Mouse (Mus musculus): Measurements from ENCODE around the gene Commd9.

Gene Commd9

GRCm38 (mm10) chr2:101885768-101886438 lies at the start of gene Commd9:
TSS of gene Commd9 (plus strand) at chr2:101886247.
- peak; percentile 94 for DNase-seq (ENCODE audit: low read depth)

DNA sequence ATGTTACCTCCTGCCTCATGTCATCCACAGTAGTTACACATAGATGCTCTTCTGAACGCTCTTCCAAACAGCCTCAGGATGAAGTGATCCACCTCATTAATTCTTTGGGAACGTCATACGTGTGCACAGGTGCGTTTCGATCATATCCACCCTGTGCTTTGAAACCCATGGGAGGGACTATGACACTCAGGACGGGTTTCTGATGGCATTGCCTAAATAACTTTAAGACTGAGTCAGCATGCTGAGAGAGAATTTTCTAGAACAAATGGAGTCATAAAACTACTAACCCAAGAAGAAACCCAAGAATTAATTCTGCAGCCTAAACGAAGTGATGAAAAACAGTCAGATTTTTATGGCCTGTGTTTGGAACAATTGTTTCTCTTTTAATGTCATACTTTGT lies 43.3 kb upstream of the Commd9 start:
- DNase-seq (ENCODE audit: low read depth), result no peak

- DNase-seq (ENCODE audit: low read depth), result no peak
Measured at GRCm38 (mm10) chr2:101854792-101855191, 31.3 kb upstream of the Commd9 start.

- DNase-seq (ENCODE audit: low read depth), result no peak
Measured at GRCm38 (mm10) chr2:101856174-101856573, 29.9 kb upstream of the Commd9 start.

GRCm38 (mm10) chr2:101860920-101861485 lies 25.0 kb upstream of the Commd9 start:
- DNase-seq (ENCODE audit: low read depth), result no peak

GRCm38 (mm10) chr2:101862219-101863123 lies 23.6 kb upstream of the Commd9 start:
- no peak for DNase-seq (ENCODE audit: low read depth)

DNA sequence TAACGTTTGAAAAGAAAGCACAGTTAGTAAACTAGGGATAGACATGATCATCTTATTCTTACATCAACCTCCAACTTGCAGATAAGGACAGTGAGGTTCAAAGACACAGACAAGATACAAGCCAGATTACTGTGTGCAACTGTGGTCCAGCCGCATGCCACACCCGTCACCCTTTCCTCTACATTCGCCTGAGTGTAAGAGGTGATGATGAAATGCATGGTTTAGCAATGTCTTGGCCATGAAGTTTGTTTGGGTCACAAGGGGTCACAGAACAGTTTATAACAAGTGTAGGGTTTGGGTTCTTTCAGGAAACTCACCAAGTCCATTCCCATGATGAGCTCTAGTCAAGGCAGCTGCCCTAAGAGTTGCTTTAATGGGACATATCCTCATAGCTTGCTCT lies 17.4 kb upstream of the Commd9 start:
- no peak for DNase-seq (ENCODE audit: low read depth)

- peak; percentile 63 for DNase-seq (ENCODE audit: low read depth)
Measured at GRCm38 (mm10) chr2:101871179-101871578, 14.9 kb upstream of the Commd9 start.

DNA sequence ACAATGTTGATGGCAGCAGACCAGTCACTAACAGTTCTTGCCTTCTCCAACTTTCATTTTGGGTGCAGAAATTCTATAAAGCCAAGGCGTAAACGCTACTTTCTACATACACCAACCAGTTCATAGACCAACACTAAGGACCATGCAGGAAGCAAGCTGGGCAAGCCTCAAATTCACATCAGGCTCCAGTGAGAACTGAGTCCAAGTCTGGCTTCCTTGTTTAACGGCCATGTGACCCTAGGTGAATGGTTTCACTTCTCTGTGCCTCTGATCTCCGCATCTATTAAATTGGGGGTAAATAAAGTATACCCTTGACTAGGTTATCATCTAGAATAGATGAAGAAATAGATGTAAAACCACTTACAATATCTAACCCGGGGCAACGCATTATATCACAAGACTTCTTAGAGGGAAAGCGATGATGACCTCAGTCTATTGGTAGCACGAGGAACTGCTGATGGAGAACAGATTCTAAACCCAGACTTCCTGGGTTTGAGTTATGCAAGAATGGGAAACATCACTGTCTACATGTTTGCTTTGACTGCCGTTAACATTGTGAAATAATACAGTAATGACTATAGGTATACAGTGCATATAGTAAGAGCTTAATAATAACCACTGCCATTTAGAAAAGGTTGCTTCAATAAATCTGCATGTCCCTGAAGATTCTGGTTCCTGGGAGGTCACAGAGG lies 4.4 kb upstream of the Commd9 start:
- no peak for DNase-seq (ENCODE audit: low read depth)

DNA sequence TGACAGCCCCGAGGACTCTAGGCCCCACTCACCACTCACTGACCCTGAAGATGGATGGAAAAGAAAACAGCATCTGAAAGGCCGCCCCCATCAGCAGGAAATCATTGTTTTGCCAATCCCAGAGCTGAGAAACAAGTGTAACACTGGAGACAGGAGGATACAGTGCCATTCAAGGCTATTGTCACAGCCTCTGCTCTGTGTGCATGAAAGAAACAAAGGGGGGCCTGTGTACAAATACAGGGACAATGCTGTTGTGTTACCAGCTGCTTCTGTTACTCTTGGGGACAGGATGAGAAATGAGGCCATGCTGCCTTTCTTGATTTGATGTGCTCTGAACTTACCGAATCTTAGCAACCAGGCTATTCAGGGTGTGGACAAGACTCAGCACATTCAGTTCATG lies 3.0 kb upstream of the Commd9 start, which contains the start of gene Prr5l:
TSS of gene Prr5l (minus strand) at position 30 of the 400 bp plus-strand sequence.
- no peak for DNase-seq (ENCODE audit: low read depth)

DNA sequence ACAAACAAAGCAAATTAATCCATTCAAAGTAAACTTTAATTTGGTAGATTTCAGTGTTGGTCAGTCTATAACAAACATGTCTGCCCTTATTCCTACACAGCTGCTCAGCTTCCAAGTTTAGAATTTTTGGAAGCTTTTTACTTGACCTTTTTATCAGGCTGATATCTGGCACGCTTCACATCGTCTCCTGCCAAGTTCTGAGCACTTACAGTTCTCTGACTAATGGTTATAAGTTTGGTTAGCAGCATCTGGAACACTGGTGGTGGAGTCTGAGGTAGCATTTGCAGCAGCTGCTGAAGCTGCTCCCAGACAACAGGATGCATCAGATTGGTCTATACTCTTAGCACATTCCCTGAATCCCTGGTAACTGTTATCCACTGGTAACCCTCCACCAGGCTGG lies 1.8 kb upstream of the Commd9 start:
- DNase-seq (ENCODE audit: low read depth), result no peak

DNA sequence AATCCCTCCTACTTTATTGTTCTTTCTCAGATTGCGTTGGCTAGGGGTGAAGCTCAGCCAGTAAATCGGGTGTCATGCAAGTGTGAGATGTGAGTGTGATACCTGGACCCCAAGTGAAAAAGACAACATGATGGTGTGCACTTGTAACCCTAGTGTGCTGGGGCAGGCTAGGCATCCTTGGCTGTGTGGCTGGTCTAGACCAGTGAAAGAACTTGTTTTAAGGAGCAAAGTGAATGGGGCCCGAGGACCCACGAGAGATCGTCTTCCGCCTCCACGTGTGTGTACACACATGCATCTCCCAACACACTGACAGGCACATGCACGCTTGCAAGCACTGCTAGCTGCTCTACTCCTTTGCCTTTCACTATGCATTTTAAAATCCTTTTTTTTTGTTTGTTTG lies 2.8 kb downstream of the Commd9 start:
- no peak for DNase-seq (ENCODE audit: low read depth)

DNA sequence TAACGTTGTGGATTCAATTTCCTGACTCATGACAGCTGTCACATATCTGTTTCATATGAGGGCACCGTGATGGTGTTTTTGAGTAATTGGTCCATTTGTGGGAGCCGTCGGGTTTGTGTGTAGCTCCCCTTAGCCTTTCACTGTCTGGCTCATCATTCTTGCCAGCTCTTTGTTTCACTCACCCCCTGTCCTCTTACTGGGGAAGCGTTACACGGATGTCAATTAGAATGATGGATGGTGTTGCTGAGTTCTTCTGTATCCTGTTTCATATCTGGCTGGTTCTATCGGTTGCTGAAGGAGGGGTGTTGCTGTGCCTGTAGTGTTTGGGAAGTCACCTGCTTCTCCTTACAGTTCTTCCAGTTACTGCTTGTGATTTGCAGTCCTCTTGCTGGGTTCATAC lies 5.1 kb downstream of the Commd9 start:
- DNase-seq (ENCODE audit: low read depth), result no peak

GRCm38 (mm10) chr2:101894126-101894525 lies 8.1 kb downstream of the Commd9 start:
- no peak for DNase-seq (ENCODE audit: low read depth)

DNA sequence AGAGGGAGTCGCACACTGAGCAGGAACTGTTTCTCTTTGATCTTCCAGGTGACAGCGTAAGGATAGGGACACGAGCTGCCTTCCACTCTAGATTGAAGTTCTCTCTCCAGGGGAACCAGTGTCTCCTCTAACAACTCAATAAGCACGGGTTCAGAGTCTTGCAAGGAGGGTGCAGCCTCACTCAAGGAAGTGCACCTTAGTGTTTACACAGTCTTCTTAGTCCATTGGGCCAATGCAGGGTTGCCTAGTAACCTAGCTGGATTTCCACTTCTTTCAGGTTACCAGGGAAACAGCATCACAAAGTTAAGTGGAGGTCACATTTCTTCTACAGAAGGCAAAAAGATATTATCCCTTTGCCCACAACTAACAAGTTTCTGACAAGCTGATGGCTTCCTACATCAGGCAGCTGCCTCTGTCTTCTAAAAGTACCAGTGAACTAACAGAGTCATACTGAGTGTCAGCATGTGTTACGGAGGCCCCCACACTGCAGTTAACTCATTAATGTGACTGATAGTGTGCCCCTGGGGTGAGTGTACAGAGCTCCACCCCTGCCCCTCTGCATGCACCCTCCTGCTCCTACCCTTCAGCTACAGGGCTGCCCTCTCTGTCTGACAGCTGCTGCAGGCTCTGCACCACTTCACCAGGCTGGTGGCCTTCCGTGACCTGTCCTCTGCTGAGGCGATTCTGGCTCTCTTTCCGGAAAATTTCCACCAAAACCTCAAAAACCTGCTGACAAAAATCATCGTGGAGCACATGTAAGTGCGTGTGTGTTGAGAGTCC lies 10.6 kb downstream of the Commd9 start:
- DNase-seq (ENCODE audit: low read depth), result no peak

DNA sequence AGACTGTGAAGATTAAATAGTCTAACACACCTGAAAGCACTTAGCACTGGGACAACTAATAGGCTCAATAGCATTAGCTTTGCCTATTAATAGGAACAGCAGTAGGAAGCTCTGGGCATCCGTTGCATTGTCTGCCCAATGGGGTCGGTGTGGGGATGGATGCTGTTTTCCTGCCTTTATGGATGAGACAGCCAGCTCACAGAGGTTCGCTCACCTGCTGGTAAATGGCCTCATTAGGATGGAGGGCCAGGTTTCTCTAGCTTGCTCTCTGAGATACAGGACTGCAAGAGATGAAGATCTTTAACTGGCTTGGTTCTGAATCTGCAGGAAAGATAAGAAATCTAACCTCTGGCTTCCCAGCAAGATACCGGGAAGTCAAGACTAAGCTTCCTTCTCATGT lies 16.1 kb downstream of the Commd9 start:
- DNase-seq (ENCODE audit: low read depth), result no peak

DNA sequence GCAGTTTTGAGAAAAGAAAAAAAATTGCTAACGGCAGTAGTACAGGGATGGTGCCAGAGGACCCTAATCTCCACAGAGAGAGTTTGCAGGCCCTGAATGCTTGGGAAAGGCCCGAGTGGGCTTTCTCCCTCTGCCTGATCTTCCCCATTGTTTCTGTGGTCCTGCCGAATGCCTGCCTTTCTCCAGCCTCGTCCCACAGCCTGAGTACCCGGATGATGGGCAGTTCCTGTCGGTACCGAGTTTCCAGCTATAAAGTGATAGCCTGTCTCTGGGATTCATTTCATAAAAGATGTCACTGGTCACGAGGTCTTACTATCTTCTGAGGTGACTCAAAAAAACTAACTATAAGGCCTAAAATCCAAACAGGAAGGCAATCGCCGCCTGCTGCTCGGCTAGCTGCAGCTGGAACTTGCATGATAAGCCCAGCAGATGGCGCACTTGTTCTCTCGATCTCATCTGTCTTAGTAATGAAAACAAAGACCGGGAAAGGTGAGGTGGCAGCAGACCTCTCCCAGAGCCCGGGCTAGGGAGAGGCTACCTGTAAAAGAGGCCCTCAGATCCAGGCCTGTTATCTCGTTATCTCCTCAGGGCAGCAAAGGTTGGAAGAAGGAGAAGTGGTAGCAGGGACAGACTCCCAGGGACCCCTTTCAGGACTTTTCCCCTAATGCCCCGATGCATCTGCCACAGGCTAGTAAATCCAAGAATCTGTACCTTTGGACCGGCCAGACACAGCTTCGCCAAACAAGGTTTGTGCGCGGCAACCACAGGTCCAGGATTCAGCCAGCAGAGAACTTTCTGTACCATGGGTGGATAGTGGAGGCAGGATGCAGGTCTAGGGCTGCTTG lies 19.7 kb downstream of the Commd9 start:
- peak; percentile 89 for DNase-seq (ENCODE audit: low read depth)

GRCm38 (mm10) chr2:101906379-101906690 lies 20.3 kb downstream of the Commd9 start:
- DNase-seq (ENCODE audit: low read depth), result no peak

- no peak for DNase-seq (ENCODE audit: low read depth)
Measured at GRCm38 (mm10) chr2:101907386-101908022, 21.5 kb downstream of the Commd9 start.

DNA sequence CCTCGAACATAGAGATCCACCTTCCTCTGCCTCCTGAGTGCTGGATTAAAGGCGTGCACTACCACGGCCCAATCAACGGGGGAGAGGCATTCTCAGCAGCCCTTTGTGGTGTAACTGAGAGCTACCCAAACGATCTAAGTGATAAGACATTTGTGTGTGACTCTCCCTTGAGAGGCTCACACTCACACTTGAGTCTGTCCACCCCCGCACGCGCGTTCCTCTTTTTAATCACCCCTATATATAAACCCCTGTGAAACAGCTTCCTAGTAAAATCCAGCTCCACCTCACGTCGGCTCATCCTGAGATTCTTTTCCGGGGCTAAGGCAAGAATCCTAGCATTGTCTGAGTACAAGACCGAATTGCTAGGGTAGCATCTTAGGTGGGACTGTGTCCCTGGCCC lies 22.7 kb downstream of the Commd9 start:
- no peak for DNase-seq (ENCODE audit: low read depth)
